Mouse (Mus musculus) 3134 (cell line): Measurements from ENCODE around the gene Vtn.
"Not testable (repeated sequence)": the region's sequence is repeated elsewhere in the genome, so short reads cannot be mapped to it uniquely, and the experiment has no call there.

Source experiments
- DNase-seq: peaks from one replicate; pipeline ENCODE4 v3.0.0-alpha.2; 2011; ENCODE audit warnings: low spot score; ENCODE audit not compliant: insufficient read length; ENCODE audit errors: extremely low read depth

Gene Vtn

DNA sequence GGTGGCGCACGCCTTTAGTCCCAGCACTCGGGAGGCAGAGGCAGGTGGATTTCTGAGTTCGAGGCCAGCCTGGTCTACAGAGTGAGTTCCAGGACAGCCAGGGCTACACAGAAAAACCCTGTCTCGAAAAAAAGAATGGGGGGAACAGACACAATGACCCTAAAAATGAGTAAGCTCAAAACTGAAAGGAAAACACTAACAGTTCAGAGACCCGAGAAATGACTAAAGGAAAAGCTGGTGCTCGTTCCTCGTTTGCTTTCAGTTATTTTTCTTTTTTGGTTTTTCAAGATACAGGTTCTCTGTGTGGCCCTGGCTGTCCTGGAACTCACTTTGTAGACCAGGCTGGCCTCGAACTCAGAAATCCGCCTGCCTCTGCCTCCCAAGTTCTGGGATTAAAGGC is 32.6 kb downstream of the Vtn start:
- not testable (repeated sequence) for DNase-seq

DNA sequence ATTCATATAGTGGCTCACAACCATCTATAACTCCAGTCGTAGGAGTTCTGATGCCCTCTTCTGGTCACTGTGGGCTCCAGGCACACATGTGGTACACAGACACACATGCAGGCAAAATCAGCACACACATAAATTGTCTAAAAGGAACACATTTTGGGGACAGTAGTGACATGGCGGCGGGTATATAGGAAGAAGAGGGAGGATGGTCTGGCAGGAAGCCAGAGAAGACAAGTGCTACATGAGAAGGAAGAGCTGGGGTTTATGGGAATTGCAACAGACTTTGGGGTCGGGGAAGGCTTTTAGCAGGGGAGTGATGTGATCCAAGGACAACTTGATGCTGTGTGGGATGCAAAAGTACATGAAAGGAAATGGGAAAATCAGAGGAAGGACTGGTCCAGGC is 35.6 kb downstream of the Vtn start:
- no peak for DNase-seq

DNA sequence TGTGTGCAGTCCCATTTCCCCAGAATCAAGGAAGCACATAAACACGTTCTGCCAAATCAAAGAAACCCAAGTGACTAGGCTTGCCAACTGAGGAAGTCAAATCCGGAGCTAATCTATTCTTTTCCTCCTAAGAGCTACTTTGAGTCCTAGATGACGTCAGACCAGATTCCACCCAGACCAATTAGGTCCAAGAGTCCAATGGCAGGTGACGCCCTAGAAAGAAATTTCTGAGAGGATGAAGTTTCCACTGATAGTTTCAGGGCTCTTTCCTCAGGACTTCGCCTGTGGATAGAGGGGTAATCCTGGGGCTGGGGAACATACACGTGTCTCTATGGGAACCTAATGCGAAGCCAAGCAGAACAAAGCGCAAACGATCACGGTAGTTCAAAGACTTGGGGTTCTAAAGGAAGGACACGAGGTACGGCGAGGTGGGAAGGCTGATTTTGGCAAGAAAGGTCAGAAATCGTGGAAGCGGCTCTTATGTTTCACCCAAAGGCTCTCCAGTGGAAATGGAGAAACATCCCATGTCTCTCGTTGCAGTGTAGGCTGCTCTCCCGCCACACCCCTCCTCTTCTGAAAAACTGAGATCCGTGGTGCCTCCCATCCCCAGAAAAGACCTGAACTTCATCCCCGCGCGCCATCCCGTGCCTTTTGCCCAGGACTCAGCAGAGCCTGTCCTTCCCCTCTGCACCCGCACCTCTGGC is 36.6 kb downstream of the Vtn start:
- peak; percentile 55 for DNase-seq

DNA sequence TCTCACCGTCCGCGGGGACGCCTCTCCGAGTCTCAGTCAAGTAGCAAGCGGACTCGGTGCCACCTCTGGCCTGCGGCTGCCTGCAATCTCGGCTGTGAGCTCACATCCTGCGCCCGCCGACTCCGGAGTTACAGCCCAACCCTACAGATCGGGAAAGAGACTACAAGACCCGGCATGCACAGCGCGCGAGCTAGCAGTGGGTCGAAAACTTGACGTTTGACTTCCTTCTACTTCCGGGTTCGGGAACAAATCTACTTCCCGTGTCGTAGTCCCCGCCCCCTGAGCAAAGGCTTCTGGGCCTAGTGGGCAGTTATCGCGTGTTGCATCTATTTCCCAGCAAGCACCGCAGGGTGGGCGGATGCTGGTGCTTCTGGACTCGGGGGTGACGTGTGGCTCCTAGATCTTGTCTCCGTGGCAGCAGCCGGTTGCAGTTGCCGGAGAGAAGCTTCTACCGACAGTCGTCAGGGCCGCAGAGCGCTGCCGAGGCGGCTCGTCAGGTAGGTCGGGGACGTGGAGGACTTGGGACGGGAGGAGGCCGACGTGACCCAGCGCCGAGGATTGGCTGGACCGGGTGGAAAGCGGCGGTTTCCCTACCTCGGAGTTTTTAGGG is 37.3 kb downstream of the Vtn start, which contains the start of the genes Tnfaip1 and Ift20:
Tnfaip1 (minus strand) TSS at position 253 of the 610 bp plus-strand sequence.
Ift20 (plus strand) TSS at position 282 of the 610 bp plus-strand sequence.
- peak; percentile 93 for DNase-seq

DNA sequence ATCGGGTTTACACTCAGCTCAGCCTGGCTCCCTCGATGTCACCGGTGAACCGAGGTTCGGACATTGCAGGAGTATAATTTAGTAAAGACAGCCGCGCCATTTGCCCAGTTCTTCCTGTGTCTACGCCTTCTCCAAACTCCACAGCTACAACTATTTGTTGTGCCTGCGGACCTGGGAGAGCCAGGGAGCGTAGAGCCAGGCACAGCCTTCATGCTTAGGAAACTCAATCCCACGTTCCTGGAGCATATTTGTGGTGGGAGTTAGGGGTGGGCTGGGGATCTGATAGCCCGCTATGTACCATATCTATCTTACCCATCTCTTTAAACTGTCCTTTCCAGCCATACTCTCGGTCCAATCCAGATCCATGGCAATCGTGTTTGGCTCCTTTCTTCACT is 37.8 kb downstream of the Vtn start:
- DNase-seq: no peak

DNA sequence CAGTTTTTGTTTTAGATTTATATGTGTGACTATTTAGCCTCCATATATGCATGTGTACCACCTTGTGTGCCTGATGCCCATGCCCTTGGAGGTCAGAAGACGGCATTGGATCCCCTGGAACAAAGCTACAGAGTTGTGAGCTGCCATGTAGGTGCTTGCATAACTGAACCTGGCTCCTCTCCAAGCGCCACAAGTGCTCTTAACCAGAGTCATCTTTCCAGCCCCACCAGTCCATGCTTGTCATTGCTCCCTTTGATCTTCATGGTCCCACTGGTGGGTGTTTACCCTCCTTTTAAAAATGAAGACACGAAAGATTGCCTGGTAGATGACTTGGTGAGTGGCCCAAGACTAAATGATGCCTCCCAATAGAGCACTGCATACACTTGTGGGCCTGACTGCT is 41.5 kb downstream of the Vtn start:
- no peak for DNase-seq

DNA sequence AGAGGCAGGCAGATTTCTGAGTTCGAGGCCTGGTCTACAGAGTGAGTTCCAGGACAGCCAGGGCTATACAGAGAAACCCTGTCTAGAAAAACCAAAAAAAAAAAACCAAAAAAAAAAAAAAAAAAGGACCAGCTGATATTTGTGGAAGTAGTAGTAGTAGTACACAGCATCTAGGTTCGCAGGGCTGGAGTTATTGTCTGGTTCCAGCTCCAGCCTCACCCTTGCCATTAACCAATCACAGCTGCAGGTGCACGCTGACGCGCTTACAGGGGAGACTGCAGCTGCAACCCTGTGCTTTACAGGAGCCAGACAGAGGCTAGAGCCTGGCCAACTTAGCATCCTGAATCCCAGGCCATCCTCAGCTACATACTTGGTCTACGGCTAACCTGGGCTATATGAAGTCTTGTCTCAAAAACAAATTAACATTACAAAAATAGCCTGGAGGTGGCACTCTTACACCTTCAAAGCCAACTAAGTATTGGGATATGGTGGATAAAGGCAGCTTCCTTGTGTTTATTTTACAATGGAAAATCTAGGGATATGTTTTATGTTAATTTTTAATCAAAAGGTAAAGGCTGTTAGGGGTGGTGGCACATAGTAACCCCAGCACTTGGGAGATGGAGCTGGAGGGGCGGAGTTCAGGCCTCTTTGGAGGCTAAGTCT is 45.7 kb downstream of the Vtn start:
- DNase-seq: no peak

DNA sequence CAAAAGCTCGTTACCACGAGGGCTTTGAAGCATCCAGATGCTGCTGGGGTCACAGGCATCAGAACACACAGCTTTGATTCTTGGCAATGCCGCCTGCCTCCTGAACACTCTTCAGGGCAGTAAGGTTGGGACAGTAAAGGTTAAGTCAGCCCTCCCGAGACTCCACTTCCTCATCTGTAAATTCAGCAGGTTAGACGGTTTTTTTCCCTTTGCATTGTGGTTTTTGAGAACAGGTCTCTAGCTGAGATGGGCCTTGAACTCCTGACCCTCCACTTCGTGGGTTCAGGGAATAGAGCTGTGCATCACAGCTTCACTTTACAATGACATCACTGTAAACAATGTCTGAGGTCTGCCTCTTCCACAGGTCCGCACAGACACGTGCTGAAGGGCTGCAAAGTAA is 46.3 kb downstream of the Vtn start:
- no peak for DNase-seq

DNA sequence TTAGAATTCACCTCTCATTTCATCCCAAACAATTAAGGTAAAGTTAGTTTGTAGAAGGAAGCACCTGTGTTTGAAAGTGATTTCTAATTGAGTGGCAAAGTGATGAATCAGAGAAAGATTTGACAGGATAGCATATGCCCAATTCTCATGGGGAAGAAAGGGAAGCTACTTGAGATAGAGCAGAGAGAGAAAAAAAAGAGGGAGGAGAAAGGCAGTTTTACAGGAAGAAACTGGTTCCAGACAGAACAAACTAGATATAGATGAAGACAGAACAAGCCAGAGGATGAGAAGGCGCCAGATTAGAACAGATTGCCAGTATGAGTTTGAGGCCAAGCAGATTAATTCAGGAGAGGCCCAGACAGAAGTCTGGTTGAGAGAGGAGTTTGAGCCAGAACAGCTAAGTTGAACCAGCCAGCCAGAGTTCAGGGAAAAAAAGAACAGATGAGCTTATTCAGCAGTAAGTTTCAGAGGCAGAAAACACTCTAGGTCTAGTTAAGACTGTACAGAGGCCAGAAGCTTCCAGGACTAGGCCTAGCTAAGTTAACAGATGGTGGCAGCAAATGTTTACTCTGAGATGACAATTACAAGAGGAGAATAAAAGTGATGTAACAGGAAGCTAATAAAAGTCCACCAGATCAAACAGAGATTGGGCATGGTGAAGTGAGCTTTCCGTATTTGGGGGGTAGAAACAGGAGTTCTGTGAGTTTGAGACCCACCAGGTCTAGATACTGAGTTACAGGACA is 49.0 kb downstream of the Vtn start:
- DNase-seq: no peak

DNA sequence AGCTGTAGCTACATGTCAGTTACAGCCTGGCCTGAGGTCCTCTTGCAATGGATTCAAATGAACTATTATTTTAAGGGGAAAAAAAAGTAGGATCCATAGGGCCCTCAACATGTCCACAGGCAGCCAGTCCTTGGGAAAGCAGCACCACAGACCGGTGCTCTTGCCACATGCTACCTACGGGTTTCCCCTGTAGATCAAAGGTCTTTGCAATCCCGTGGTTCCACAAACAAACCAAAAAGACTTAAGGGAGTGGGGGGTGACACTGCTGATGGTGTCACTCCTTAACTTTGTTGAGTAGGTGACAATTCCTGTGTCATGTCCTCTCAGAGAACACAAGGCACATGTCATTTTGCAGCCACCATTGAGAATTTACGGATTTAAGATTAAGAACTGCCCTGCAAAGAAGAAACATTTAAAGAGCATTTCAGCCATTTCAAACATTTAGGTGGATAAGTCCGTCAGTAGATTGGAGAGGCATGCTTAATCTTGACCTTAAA is 50.6 kb downstream of the Vtn start:
- no peak for DNase-seq

DNA sequence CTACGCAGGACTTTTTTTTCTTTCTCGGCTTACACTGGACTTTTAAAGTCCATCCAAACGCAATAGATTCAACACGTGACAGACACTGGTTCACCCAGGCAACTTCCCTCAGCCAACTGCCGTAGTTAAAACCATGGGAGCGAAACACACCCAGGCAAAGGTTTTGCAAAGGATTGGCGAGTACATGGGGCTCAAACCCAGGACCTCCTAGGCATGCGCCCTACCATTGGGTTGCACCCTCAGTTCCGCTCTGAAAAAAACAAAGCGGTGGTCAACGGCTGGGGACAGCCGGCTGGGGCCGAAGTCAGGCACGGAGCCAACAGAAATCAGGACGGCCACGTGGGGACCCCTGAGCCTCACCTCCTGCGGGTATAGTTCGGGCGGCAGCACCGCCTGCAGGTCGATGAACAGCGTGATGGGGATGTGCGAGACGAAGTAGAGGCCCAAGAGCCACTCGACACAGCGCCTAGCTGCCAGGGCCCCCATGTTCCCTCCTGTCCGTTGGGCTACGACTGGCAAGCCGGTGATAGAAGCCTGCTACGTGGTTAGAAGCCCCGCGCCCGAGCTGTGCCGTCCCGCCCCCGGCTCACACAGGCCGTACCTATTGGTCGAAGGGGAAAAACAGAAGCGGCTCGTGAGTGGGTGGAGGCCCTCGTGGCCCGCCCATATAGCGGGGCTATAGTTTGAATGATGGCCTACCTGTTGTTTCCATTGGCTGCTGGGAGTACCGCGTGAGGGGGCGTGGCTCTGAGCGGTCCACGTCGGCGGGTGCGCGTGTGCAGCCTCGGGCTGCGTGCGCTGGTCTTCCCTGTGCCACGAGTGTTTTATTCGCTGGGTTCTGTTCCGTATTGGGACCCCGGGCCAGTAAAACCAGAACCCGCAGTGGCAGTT is 51.5 kb downstream of the Vtn start, which contains the start of gene Tmem97:
Tmem97 (minus strand) TSS at position 610 of the 891 bp plus-strand sequence.
- peak; percentile 97 for DNase-seq

DNA sequence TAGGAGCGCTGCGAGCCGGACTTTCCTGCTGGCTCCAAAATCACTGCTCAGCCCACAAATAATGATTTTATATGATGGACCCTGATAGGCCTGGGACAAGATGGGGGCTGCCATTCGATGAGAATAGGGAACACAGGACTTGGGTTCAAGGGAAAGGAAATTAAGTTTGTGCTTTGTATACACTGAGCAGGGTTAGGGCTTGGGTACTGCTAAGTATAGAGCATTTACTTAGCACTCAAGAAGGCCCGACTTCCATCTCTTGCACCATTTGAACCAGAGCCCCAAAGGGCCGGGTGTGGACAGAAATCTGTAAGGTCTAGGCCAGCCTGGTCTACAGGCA is 52.1 kb downstream of the Vtn start:
- DNase-seq: no peak
